Mouse (Mus musculus) ES-Bruce4 (cell line): Measurements from ENCODE around the gene Add1.

Experiments
- CTCF ChIP-seq: IDR thresholded peaks from one replicate; pipeline ENCODE4 v1.8.1; 2011; ENCODE audit warnings: low read depth, low read length
- EP300 ChIP-seq: IDR thresholded peaks from 2 replicates; pipeline ENCODE4 v1.6.1; 2011; ENCODE audit warnings: low read depth, low read length; ENCODE audit not compliant: insufficient read depth

DNA sequence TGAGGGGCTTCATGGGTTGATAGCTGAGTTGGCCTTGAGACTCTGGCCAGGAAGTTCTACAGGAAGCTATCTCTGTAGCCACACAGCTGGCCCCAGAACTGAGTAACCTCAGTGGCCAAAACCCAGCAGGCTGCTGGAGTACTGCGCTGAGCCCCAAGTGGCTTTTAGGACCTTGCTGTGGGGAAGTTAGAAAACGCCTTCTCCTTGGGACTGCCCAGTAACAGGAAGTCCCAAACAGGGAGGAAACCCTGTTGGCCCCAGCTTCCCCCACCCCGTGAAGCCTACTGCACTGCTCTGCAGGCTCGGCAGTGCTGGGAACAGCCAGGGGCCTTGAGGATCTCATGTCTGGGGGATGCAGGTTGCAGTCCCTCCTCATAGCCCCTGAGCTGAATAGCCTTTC lies 30.4 kb upstream of the Add1 start:
- TF ChIP-seq CTCF (no peak), EP300 (no peak)
